Mouse (Mus musculus): ENCODE results near the gene Fam213b. TPM values are rescaled to one million over a fixed set of nuclear protein-coding genes. Genes with fewer than 3 reads are reported as not detected.

Fam213b gene
- polyA plus RNA-seq, 1 experiment = 0.47 TPM

DNA sequence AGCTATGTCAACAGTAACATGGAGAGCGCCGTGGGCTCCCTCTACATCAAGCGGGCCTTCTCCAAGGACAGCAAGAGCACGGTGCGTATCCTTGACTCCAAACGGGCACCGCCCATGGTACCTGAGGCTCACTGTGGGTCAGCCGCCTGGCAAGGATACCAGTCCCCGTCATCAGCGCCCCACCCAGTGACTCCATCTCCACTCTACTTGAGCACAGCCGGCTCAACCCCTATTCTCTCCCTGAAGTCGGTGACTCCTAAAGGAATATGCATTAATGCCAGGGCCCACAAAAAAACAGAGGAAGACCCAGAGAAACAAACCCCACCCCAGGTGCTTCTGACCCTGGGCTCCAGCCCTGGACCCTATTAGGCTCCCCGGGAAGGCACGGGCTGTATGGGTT is 8.0 kb downstream of the Fam213b start:
- no peaks in the 10 kb centered on the region for H3K36me3 ChIP-seq (ENCODE audit: control insufficient read depth)
- TF ChIP-seq GATA1 (IDR thresholded peaks at IDR 0.05; ENCODE audit: low read length) (no peak), TAL1 (IDR thresholded peaks at IDR 0.05; ENCODE audit: low read length) (no peak)
- H3K4me1 ChIP-seq (ENCODE audit: control insufficient read depth) = peaks cover 2% of the 10 kb centered on the region; the same call in 1 of the 2 replicates
- no peaks in the 10 kb centered on the region for H3K9me3 ChIP-seq (ENCODE audit: control insufficient read depth, low read length)
- peaks cover 67% of the 10 kb centered on the region for H3K27me3 ChIP-seq (ENCODE audit: control insufficient read depth)
- no peak overlapping the region for H3K4me3 ChIP-seq (replicated peaks)

DNA sequence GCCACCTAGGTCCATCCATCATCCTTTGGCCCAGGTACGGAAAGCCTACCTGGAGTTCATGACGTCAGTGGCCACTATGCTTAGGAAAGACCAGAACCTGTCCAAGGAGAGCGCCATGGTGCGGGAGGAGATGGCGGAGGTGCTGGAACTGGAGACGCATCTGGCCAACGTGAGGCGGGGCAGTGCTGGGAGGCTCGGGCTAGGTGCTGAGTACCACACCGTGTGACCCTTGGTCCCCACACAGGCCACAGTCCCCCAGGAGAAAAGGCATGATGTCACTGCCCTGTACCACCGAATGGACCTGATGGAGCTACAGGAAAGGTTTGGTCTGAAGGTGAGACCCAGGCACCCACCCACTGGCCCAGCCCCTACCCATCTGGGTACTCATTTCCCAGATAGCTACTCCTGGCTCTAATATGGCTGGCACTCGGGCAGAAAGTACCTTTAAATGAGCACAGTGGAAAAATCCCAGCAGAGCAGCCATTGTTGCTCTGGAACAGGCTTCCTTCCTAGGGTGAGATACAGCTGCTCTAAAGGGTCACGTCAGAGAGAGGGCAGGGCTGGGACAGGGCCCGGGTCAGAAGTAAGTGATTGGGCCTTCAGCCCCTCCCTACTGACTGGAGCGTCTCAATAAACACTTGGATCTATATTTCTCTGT is 11.2 kb downstream of the Fam213b start:
- H3K9me3 ChIP-seq (ENCODE audit: control insufficient read depth, low read length) = no peaks in the 10 kb centered on the region
- no peaks in the 10 kb centered on the region for H3K36me3 ChIP-seq (ENCODE audit: control insufficient read depth)
- H3K4me1 ChIP-seq (ENCODE audit: control insufficient read depth) = peaks cover 10% of the 10 kb centered on the region
- peaks cover 68% of the 10 kb centered on the region for H3K27me3 ChIP-seq (ENCODE audit: control insufficient read depth)
- TF ChIP-seq TAL1 (IDR thresholded peaks at IDR 0.05; ENCODE audit: low read length) (no peak), GATA1 (IDR thresholded peaks at IDR 0.05; ENCODE audit: low read length) (no peak)
- H3K4me3 ChIP-seq (replicated peaks) = no peak overlapping the region

DNA sequence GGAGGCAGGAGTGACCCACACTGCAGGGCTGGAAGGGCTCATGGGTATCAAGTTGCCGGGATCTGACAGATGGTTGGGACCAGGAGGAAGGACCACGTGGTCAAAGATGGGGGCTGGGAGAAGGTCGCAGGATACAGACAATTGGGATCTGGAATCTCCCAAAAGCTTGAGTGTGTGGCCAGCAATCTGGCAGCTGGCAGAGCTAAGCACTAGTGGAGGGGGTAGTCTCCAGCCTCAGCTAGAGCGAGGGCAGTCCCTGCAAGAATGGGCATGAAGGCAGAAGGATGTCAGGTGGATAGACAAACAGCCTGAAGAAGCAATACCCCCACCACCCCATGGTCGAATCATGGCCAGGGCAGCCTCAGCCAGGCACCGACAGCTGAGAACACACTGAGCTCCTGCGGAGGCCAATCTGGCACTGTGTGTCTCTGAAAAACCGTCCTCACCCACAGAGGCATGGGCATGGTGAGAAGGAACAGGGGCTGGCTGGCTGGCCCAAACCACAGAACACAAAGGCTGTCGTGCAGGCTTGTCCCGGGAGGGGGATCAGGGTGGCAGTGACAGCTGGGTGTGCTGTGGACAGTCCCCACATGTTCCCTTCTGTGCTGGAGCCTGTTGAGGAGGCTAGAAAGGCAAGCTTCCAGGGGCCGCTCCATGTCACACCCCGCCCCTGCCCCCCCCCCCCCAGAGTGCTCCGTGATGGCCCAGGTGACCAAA is 11.9 kb downstream of the Fam213b start:
- Histone ChIP-seq H3K4me1 (ENCODE audit: control insufficient read depth) (peaks cover 15% of the 10 kb centered on the region), H3K36me3 (ENCODE audit: control insufficient read depth) (no peaks in the 10 kb centered on the region), H3K4me3 (replicated peaks) (no peak overlapping the region), H3K9me3 (ENCODE audit: control insufficient read depth, low read length) (no peaks in the 10 kb centered on the region), H3K27me3 (ENCODE audit: control insufficient read depth) (peaks cover 66% of the 10 kb centered on the region)
- TF ChIP-seq TAL1 (IDR thresholded peaks at IDR 0.05; ENCODE audit: low read length) = no peak
- no peak for TF ChIP-seq GATA1 (IDR thresholded peaks at IDR 0.05; ENCODE audit: low read length)

DNA sequence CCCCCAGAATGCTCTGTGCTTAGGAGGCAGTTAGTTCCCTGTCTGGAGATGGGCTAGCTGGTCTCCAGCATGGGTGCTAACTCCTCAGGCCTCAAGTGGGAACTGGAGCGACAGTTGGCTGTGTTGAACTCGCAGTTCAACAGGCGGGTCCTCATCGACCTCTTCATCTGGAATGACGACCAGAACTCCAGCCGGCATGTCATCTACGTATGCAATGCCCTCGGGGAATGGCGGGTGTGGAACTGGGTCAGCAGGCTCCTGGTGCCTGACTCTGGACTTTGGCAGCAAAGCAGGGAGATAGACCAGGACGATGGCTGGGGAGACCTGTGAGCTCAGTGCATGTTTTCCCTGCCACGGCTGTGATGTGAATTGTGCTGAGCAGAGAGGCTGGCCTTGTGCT is 13.5 kb downstream of the Fam213b start:
- peaks cover 56% of the 10 kb centered on the region for H3K27me3 ChIP-seq (ENCODE audit: control insufficient read depth)

DNA sequence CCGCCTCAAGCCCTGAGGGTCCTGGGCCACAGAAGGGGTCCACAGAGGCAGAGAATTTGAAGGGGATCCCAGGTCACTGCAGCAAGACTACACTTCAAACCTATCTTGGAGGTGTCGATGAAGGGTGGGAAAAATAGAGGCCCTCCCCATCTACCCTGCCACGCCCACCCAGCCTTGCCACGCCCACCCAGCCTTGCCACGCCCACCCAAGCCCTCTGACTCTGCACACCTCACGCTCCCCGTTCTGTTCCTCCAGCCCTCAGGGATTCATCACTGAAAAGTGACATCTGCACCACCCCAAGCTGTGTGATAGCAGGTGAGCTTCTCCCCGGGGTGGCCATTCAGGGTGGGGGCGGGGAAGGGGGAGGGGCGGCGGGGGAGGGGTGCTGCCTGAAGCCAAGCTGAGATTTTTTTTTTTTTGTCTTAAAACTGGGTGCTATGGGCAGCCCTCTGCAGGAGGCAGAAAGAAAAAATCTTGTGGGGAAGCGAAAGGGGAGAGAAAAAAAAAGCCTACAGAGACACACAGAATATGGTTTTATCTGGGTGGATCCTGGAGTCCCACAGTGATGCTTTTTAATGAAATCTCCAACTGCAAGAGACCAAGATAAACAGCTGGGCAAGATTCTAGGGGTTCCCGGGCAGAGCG is 16.8 kb downstream of the Fam213b start:
- no peak for TF ChIP-seq GATA1 (IDR thresholded peaks at IDR 0.05; ENCODE audit: low read length)
- TF ChIP-seq TAL1 (IDR thresholded peaks at IDR 0.05; ENCODE audit: low read length) = no peak
- no peaks in the 10 kb centered on the region for H3K36me3 ChIP-seq (ENCODE audit: control insufficient read depth)
- H3K9me3 ChIP-seq (ENCODE audit: control insufficient read depth, low read length) = no peaks in the 10 kb centered on the region
- H3K27me3 ChIP-seq (ENCODE audit: control insufficient read depth) = peaks cover 43% of the 10 kb centered on the region
- H3K4me1 ChIP-seq (ENCODE audit: control insufficient read depth) = peaks cover 38% of the 10 kb centered on the region
- H3K4me3 ChIP-seq (replicated peaks) = peak overlapping the region; percentile 26

More for the DNA sequence above, 13.5 kb downstream of the Fam213b start:
- no peak overlapping the region for H3K4me3 ChIP-seq (replicated peaks)
- H3K36me3 ChIP-seq (ENCODE audit: control insufficient read depth) = no peaks in the 10 kb centered on the region
- TF ChIP-seq GATA1 (IDR thresholded peaks at IDR 0.05; ENCODE audit: low read length) = no peak
- TF ChIP-seq TAL1 (IDR thresholded peaks at IDR 0.05; ENCODE audit: low read length) = no peak
- H3K4me1 ChIP-seq (ENCODE audit: control insufficient read depth) = peaks cover 31% of the 10 kb centered on the region
- H3K9me3 ChIP-seq (ENCODE audit: control insufficient read depth, low read length) = no peaks in the 10 kb centered on the region

DNA sequence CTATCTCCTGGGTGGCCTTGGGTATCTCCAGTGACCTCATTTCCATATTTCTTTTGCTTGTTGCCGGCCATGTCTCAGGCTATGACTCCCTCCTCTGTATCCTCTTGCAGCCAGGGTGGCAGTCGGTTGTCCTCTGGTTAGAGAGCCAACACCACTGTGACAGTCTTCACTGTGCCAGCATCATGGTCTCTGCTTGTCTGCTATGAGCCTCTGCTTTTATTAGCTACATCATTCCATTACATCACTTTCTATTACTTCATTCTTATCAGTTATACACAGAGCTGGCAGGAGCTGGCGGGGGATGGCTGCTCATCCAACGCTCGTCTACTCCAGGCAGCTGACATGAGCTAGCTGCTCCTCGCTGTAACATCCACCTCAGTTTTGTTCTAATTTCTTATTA is 18.2 kb downstream of the Fam213b start:
- peak; percentile 46; the same call in 1 of the 2 replicates for TF ChIP-seq GATA1 (IDR thresholded peaks at IDR 0.05; ENCODE audit: low read length)
- TF ChIP-seq TAL1 (IDR thresholded peaks at IDR 0.05; ENCODE audit: low read length) = peak; percentile 79
- H3K27me3 ChIP-seq (ENCODE audit: control insufficient read depth) = peaks cover 35% of the 10 kb centered on the region
- H3K4me1 ChIP-seq (ENCODE audit: control insufficient read depth) = peaks cover 38% of the 10 kb centered on the region
- H3K4me3 ChIP-seq (replicated peaks) = peak overlapping the region; percentile 26
- no peaks in the 10 kb centered on the region for H3K36me3 ChIP-seq (ENCODE audit: control insufficient read depth)
- no peaks in the 10 kb centered on the region for H3K9me3 ChIP-seq (ENCODE audit: control insufficient read depth, low read length)

DNA sequence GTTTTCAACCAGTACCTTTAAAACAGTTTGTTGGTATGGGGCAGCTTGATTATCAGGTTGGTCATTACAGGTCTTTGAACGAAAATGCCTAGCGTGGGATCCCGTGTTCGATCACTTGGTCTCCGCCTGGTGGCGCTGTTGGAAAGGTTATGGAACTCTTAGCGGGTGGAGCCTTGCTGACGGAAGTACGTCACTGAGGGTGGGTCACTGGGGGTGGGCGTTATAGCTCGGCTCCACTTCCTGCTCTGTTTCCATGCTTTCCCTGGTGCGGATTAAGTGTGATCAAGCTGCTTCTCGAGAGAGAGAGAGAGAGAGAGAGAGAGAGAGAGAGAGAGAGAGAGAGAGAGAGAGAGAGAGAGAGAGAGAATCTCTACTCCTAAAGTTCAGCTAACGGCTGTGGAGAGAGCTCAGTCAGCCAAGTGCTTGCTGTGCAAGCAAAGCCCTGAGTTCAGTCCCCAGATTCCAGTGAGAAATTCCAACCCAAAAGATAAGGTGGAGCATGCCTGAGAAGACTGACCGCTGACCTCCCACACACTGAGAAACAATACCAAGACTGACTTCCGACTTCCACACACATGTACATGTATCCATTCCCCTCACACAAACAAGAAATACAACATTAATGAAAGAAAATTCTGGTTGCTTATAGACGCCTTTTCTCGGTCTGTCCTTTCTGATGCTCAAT is 20.9 kb downstream of the Fam213b start:
- Histone ChIP-seq H3K9me3 (ENCODE audit: control insufficient read depth, low read length) (no peaks in the 10 kb centered on the region), H3K27me3 (ENCODE audit: control insufficient read depth) (peaks cover 17% of the 10 kb centered on the region), H3K36me3 (ENCODE audit: control insufficient read depth) (no peaks in the 10 kb centered on the region), H3K4me3 (replicated peaks) (peak overlapping the region; percentile 54), H3K4me1 (ENCODE audit: control insufficient read depth) (peaks cover 33% of the 10 kb centered on the region)
- TF ChIP-seq TAL1 (IDR thresholded peaks at IDR 0.05; ENCODE audit: low read length) (no peak), GATA1 (IDR thresholded peaks at IDR 0.05; ENCODE audit: low read length) (no peak)

DNA sequence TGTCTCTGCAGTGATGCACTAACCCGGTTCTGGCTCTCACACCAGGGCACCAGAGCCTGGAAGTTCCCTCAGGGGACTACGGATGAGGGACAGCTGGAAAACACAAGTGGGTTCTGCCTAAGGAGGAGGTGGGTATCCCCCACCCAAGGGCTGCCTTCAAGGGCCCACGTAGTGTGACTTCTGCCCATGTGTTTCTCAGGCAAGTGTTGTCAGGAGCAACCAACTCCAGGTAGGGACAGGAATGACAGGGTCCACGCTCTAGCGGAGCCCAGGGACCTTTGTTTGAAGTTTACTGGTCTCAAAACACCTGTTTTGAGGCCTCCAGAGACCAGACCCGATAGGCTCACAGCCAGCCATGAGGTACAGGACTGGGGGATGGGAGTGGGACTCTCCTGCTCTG is 25.7 kb downstream of the Fam213b start:
- TF ChIP-seq TAL1 (IDR thresholded peaks at IDR 0.05; ENCODE audit: low read length) (no peak), GATA1 (IDR thresholded peaks at IDR 0.05; ENCODE audit: low read length) (no peak)
- peaks cover 23% of the 10 kb centered on the region for H3K27me3 ChIP-seq (ENCODE audit: control insufficient read depth)

More for the DNA sequence above, 25.7 kb downstream of the Fam213b start:
- Histone ChIP-seq H3K36me3 (ENCODE audit: control insufficient read depth) (no peaks in the 10 kb centered on the region), H3K4me3 (replicated peaks) (no peak overlapping the region), H3K9me3 (ENCODE audit: control insufficient read depth, low read length) (no peaks in the 10 kb centered on the region), H3K4me1 (ENCODE audit: control insufficient read depth) (no peaks in the 10 kb centered on the region)
